In the genomic region with DNA sequence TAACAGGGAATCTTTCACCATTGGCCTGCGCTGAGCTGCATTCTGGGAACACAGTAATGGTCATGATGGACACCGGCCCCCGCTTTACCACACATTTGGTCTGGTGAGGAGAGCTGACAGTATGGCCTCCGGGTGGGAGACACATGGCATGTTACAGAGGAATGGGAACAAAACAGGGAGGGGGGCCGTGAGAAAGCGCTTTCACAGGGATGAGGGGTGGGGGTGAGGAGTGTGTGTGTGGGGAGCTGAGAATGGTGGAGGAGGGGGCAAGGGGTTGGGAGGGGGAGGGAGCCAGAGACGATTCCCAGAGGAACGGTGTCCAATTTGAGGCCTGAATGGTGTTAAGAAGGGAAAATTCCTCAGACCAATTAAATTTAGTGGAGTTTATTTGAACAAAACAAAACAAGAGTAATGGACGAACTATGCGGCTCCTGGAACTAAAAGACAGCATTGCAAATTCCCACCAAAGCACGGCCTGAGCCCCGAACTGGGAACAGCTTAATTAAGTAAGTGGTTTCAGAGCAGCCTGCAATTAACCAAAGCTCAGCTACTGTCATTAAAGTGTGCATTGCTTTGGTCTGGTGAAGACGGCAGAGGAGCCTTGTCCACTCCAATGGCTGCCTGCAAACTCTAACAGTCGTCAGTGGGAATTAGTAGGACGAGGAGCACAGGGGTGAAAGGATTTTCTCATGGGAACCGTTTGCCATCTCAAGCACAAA, we compare ENCODE assay signal across 33 mouse cellular contexts. TPM values are rescaled to one million over a fixed set of nuclear protein-coding genes. Genes with fewer than 3 reads are reported as not detected.
DNase-seq lines count a peak whose midpoint lies in the region; ATAC-seq lines count a peak whose summit lies in the region.
"Had no signal": no experiment of that assay in that cellular context is flagged by ENCODE, and none has a peak within 500 bp of the region (broad histone marks: within the 10 kb centered on the region; RNA-seq: fewer than 3 reads in every experiment).

No protein-coding gene starts in this region.

- WGBS in embryonic facial prominence, embryonic 11.5 days, result 54% methylated on average over 16 of the region's 16 CpGs
- 54% methylated on average over 16 of the region's 16 CpGs for WGBS in embryonic facial prominence, embryonic 10.5 days
- 77% methylated on average over 16 of the region's 16 CpGs for WGBS in midbrain, embryonic 10.5 days
- 77% methylated on average over 16 of the region's 16 CpGs for WGBS in midbrain, embryonic 14.5 days
- WGBS in forebrain, embryonic 15.5 days, result 14% methylated on average over 16 of the region's 16 CpGs

- no peaks in the 10 kb centered on the region for H3K36me3 ChIP-seq in embryonic facial prominence, embryonic 11.5 days (replicated peaks; ENCODE audit: control insufficient read depth, insufficient read depth, low read depth, low read length)
- H3K36me3 ChIP-seq in embryonic facial prominence, embryonic 10.5 days (replicated peaks), result no peaks in the 10 kb centered on the region
- no peaks in the 10 kb centered on the region for H3K36me3 ChIP-seq in midbrain, embryonic 10.5 days
- H3K36me3 ChIP-seq in midbrain, embryonic 14.5 days (ENCODE audit: control insufficient read depth, insufficient read depth, low read length), result no peaks in the 10 kb centered on the region
- H3K36me3 ChIP-seq in forebrain, embryonic 15.5 days, result no peaks in the 10 kb centered on the region
- H3K36me3 ChIP-seq: heart, embryonic 10.5 days; heart, embryonic 15.5 days; hindbrain, embryonic 12.5 days; liver, embryonic 13.5 days; stomach, embryonic 15.5 days had no signal

- 0 out of 2 replicates have a peak, but pooled peaks have one; percentile 9 for ATAC-seq in embryonic facial prominence, embryonic 11.5 days (replicated peaks; ENCODE audit: insufficient number of reproducible peaks, low FRiP score, low TSS enrichment, low read depth)
- no peak for ATAC-seq in midbrain, embryonic 14.5 days (ENCODE audit: low FRiP score, low TSS enrichment)
- ATAC-seq in forebrain, embryonic 15.5 days (replicated peaks), result peak; percentile 82
- ATAC-seq: intestine, embryonic 16.5 days had no signal

- H3K27ac ChIP-seq in embryonic facial prominence, embryonic 11.5 days (replicated peaks; ENCODE audit: low read depth, low read length), result no peak overlapping the region
- no peak overlapping the region for H3K27ac ChIP-seq in embryonic facial prominence, embryonic 10.5 days (replicated peaks)
- H3K27ac ChIP-seq in midbrain, embryonic 10.5 days (replicated peaks), result peak overlapping the region; percentile 5; the same call in 1 of the 2 replicates
- no peak overlapping the region for H3K27ac ChIP-seq in midbrain, embryonic 14.5 days (replicated peaks; ENCODE audit: low read depth, low read length)
- H3K27ac ChIP-seq in forebrain, embryonic 15.5 days (replicated peaks), result peak overlapping the region; percentile 68
- H3K27ac ChIP-seq: heart, embryonic 10.5 days; heart, embryonic 15.5 days; hindbrain, embryonic 12.5 days; layer of hippocampus, adult 2 months; left cerebral cortex, adult 2 months; liver, embryonic 13.5 days; macrophage; stomach, embryonic 15.5 days had no signal

- H3K4me1 ChIP-seq in embryonic facial prominence, embryonic 11.5 days (ENCODE audit: control insufficient read depth, insufficient read depth, low read length), result no peaks in the 10 kb centered on the region
- H3K4me1 ChIP-seq in embryonic facial prominence, embryonic 10.5 days, result peaks cover 21% of the 10 kb centered on the region
- H3K4me1 ChIP-seq in midbrain, embryonic 10.5 days, result peaks cover 11% of the 10 kb centered on the region
- no peaks in the 10 kb centered on the region for H3K4me1 ChIP-seq in midbrain, embryonic 14.5 days (ENCODE audit: control insufficient read depth, insufficient read depth, low read length)
- H3K4me1 ChIP-seq in forebrain, embryonic 15.5 days, result peaks cover 28% of the 10 kb centered on the region
- H3K4me1 ChIP-seq: heart, embryonic 10.5 days; heart, embryonic 15.5 days; liver, embryonic 13.5 days; stomach, embryonic 15.5 days had no signal

- no peak overlapping the region for H3K9ac ChIP-seq in embryonic facial prominence, embryonic 11.5 days (replicated peaks; ENCODE audit: low read length)
- no peak overlapping the region for H3K9ac ChIP-seq in midbrain, embryonic 14.5 days (replicated peaks; ENCODE audit: low read length)
- H3K9ac ChIP-seq in forebrain, embryonic 15.5 days (replicated peaks), result no peak overlapping the region
- H3K9ac ChIP-seq: heart, embryonic 15.5 days; hindbrain, embryonic 12.5 days; liver, embryonic 13.5 days; stomach, embryonic 15.5 days had no signal

- no peaks in the 10 kb centered on the region for H3K9me3 ChIP-seq in embryonic facial prominence, embryonic 11.5 days (replicated peaks; ENCODE audit: control insufficient read depth, low read length)
- no peaks in the 10 kb centered on the region for H3K9me3 ChIP-seq in embryonic facial prominence, embryonic 10.5 days
- no peaks in the 10 kb centered on the region for H3K9me3 ChIP-seq in midbrain, embryonic 10.5 days (replicated peaks)
- no peaks in the 10 kb centered on the region for H3K9me3 ChIP-seq in midbrain, embryonic 14.5 days (ENCODE audit: control insufficient read depth, low read length)
- H3K9me3 ChIP-seq in forebrain, embryonic 15.5 days, result no peaks in the 10 kb centered on the region
- H3K9me3 ChIP-seq: heart, embryonic 10.5 days; heart, embryonic 15.5 days; hindbrain, embryonic 12.5 days; liver, embryonic 13.5 days; stomach, embryonic 15.5 days had no signal

- no peak overlapping the region for H3K4me2 ChIP-seq in embryonic facial prominence, embryonic 11.5 days (ENCODE audit: low read depth, low read length)
- no peak overlapping the region for H3K4me2 ChIP-seq in midbrain, embryonic 14.5 days (ENCODE audit: low read length)
- H3K4me2 ChIP-seq in forebrain, embryonic 15.5 days (replicated peaks), result no peak overlapping the region
- H3K4me2 ChIP-seq: heart, embryonic 15.5 days; hindbrain, embryonic 12.5 days; liver, embryonic 13.5 days; stomach, embryonic 15.5 days had no signal

- H3K4me3 ChIP-seq in embryonic facial prominence, embryonic 11.5 days (ENCODE audit: low read depth, low read length), result no peak overlapping the region
- no peak overlapping the region for H3K4me3 ChIP-seq in embryonic facial prominence, embryonic 10.5 days
- H3K4me3 ChIP-seq in midbrain, embryonic 10.5 days, result no peak overlapping the region
- H3K4me3 ChIP-seq in midbrain, embryonic 14.5 days (replicated peaks; ENCODE audit: low read depth, low read length), result no peak overlapping the region
- H3K4me3 ChIP-seq in forebrain, embryonic 15.5 days, result no peak overlapping the region
- H3K4me3 ChIP-seq: erythroblast, embryonic 14.5 days; heart, embryonic 10.5 days; heart, embryonic 15.5 days; hindbrain, embryonic 12.5 days; layer of hippocampus, adult 2 months; left cerebral cortex, adult 2 months; liver, embryonic 13.5 days; stomach, embryonic 15.5 days had no signal

- no peak for DNase-seq in embryonic facial prominence, embryonic 11.5 days (ENCODE audit: low spot score)
- no peak for DNase-seq in embryonic facial prominence, embryonic 10.5 days (ENCODE audit: low spot score)
- DNase-seq in midbrain, embryonic 10.5 days (ENCODE audit: low spot score), result no peak
- no peak for DNase-seq in midbrain, embryonic 14.5 days
- no peak for DNase-seq in testis, postnatal 10 days (ENCODE audit: low spot score)
- DNase-seq in urinary bladder, postnatal 14 days (ENCODE audit: low spot score), result no peak
- DNase-seq in urinary bladder, postnatal 10 days (ENCODE audit: low spot score), result no peak
- DNase-seq: adrenal gland, postnatal 10 days; cerebellum, adult 11 months; cerebellum, adult 9-10 months; embryo, embryonic 11 days; gastrocnemius, postnatal 14 days; kidney, postnatal 36 days; liver, embryonic 13.5 days; lung, adult 2 months; lung, postnatal 10 days; right cerebral cortex, postnatal 25 days; thymus, postnatal 14 days had no signal

- H3K27me3 ChIP-seq in embryonic facial prominence, embryonic 11.5 days (ENCODE audit: control insufficient read depth, insufficient read depth, low read length), result no peaks in the 10 kb centered on the region
- H3K27me3 ChIP-seq in embryonic facial prominence, embryonic 10.5 days (replicated peaks; ENCODE audit: low read depth, poor library complexity, severe bottlenecking), result no peaks in the 10 kb centered on the region
- no peaks in the 10 kb centered on the region for H3K27me3 ChIP-seq in midbrain, embryonic 10.5 days (ENCODE audit: low read depth, poor library complexity, severe bottlenecking)
- H3K27me3 ChIP-seq in midbrain, embryonic 14.5 days (ENCODE audit: control insufficient read depth, insufficient read depth, low read length), result no peaks in the 10 kb centered on the region
- H3K27me3 ChIP-seq in forebrain, embryonic 15.5 days, result no peaks in the 10 kb centered on the region
- H3K27me3 ChIP-seq: CH12.LX; heart, embryonic 15.5 days; hindbrain, embryonic 12.5 days; liver, embryonic 13.5 days; stomach, embryonic 15.5 days had no signal

RNA-seq across cellular contexts. Expression of gene Syce1l, which starts 23.9 kb away (rescaled TPM):
- not detected in 2 replicates for polyA plus RNA-seq in embryonic facial prominence, embryonic 11.5 days (2014; fragmentation: Nextera tagmentation; extraction: Ambion mirVana)
- polyA plus RNA-seq in embryonic facial prominence, embryonic 10.5 days (2016; fragmentation: Nextera tagmentation; extraction: Ambion mirVana), result not detected in 2 replicates
- 0.17 TPM in 1 of 2 replicates, not detected in the other for polyA plus RNA-seq in midbrain, embryonic 10.5 days (2016; fragmentation: Nextera tagmentation; extraction: Ambion mirVana)
- 0.31 TPM in 1 of 2 replicates, not detected in the other for polyA plus RNA-seq in midbrain, embryonic 14.5 days (2014; fragmentation: Nextera tagmentation; extraction: Ambion mirVana)
- polyA plus RNA-seq in forebrain, embryonic 15.5 days (2015; fragmentation: Nextera tagmentation; extraction: Ambion mirVana), result 0.47 TPM in 1 of 2 replicates, not detected in the other
- polyA plus RNA-seq: C2C12; embryonic facial prominence, embryonic 14.5 days; erythroblast, embryonic 14.5 days; heart, embryonic 10.5 days; heart, embryonic 15.5 days; intestine, embryonic 16.5 days; kidney, embryonic 14.5 days; liver, embryonic 13.5 days; lung, adult 2 months; macrophage; neural tube, embryonic 14.5 days; stomach, embryonic 15.5 days had no signal

RNA-seq across cellular contexts. Expression of gene Mon1b, which starts 31.5 kb away (rescaled TPM):
- polyA plus RNA-seq in embryonic facial prominence, embryonic 11.5 days (2014; fragmentation: Nextera tagmentation; extraction: Ambion mirVana), result 8.0 and 8.3 TPM in 2 replicates
- 7.7 and 9.4 TPM in 2 replicates for polyA plus RNA-seq in embryonic facial prominence, embryonic 10.5 days (2016; fragmentation: Nextera tagmentation; extraction: Ambion mirVana)
- polyA plus RNA-seq in midbrain, embryonic 10.5 days (2016; fragmentation: Nextera tagmentation; extraction: Ambion mirVana), result 8.0 and 10.9 TPM in 2 replicates
- 11.5 and 13.8 TPM in 2 replicates for polyA plus RNA-seq in midbrain, embryonic 14.5 days (2014; fragmentation: Nextera tagmentation; extraction: Ambion mirVana)
- polyA plus RNA-seq in forebrain, embryonic 15.5 days (2015; fragmentation: Nextera tagmentation; extraction: Ambion mirVana), result 12.8 and 14.4 TPM in 2 replicates

Comparison
In these comparisons a context has a peak if more than half of its experiments do, and no peak if none do; other contexts are left out.
1. H3K27ac ChIP-seq: peak in midbrain, embryonic 10.5 days (single experiment) and forebrain, embryonic 15.5 days (single experiment); none in embryonic facial prominence, embryonic 11.5 days (single experiment), embryonic facial prominence, embryonic 10.5 days (single experiment) and midbrain, embryonic 14.5 days (single experiment).